23 mouse cellular contexts compared by ENCODE assay signal in the genomic region with DNA sequence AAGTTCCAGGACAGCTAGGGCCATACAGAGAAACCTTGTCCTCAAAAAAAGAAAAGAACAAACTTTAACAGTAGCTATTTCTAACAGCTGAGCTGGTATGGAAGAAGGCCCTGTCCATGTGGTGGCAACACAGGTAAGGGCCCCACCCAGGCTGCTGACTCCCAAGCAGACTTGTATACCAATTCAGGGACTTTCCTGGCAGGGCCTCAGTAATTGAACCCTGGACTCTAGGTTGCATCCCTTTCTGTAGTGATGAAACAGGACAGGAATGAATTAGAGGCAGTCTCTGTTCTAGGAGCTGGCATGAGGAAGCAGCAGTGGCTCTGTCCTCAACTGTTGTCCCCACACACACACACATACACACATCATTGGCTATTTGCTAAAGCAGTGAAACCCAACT. TPM values are rescaled to one million over a fixed set of nuclear protein-coding genes. Genes with fewer than 3 reads are reported as not detected.
A peak's percentile ranks its signal among the peaks of the same experiment; 100 is the strongest.
DNase-seq lines count a peak whose midpoint lies in the region; ATAC-seq and TF ChIP-seq lines count a peak whose summit lies in the region.
"Had no signal": no experiment of that assay in that cellular context is flagged by ENCODE, and none has a peak within 500 bp of the region (broad histone marks: within the 10 kb centered on the region; RNA-seq: fewer than 3 reads in every experiment).

No protein-coding gene starts in this region.

- H3K4me2 ChIP-seq in liver, embryonic 12.5 days: no peak overlapping the region
- H3K4me2 ChIP-seq in intestine, embryonic 16.5 days (ENCODE audit: low read depth, low read length): no peak overlapping the region
- no peak overlapping the region for H3K4me2 ChIP-seq in liver, postnatal 0 days (ENCODE audit: low read depth, low read length)
- no peak overlapping the region for H3K4me2 ChIP-seq in midbrain, embryonic 15.5 days
- H3K4me2 ChIP-seq: embryonic facial prominence, embryonic 13.5 days; embryonic facial prominence, embryonic 15.5 days; forebrain, embryonic 12.5 days had no signal

- no peak for TF ChIP-seq EP300 in liver, postnatal 0 days (IDR thresholded peaks at IDR 0.05; ENCODE audit: low read depth)

- H3K27ac ChIP-seq in liver, embryonic 12.5 days: 0 out of 2 replicates have a peak overlapping the region, but pooled peaks have one; percentile 36
- H3K27ac ChIP-seq in intestine, embryonic 16.5 days (ENCODE audit: low read length): peak overlapping the region; percentile 56; the same call in 1 of the 2 replicates
- H3K27ac ChIP-seq in liver, postnatal 0 days (ENCODE audit: low read depth): no peak overlapping the region
- no peak overlapping the region for H3K27ac ChIP-seq in midbrain, embryonic 15.5 days
- H3K27ac ChIP-seq: embryonic facial prominence, embryonic 13.5 days; embryonic facial prominence, embryonic 15.5 days; forebrain, embryonic 10.5 days; forebrain, embryonic 12.5 days had no signal

- H3K9ac ChIP-seq in liver, embryonic 12.5 days: no peak overlapping the region
- H3K9ac ChIP-seq in intestine, embryonic 16.5 days (ENCODE audit: low read depth, low read length): no peak overlapping the region
- H3K9ac ChIP-seq in liver, postnatal 0 days (replicated peaks): no peak overlapping the region
- H3K9ac ChIP-seq in midbrain, embryonic 15.5 days: no peak overlapping the region
- H3K9ac ChIP-seq: embryonic facial prominence, embryonic 13.5 days; embryonic facial prominence, embryonic 15.5 days; forebrain, embryonic 12.5 days had no signal

- no peak for TF ChIP-seq CTCF in liver, postnatal 0 days (IDR thresholded peaks at IDR 0.05; ENCODE audit: low read depth)

- no peaks in the 10 kb centered on the region for H3K27me3 ChIP-seq in liver, embryonic 12.5 days (replicated peaks)
- H3K27me3 ChIP-seq in intestine, embryonic 16.5 days (replicated peaks; ENCODE audit: control insufficient read depth, insufficient read depth, low read length): no peaks in the 10 kb centered on the region
- no peaks in the 10 kb centered on the region for H3K27me3 ChIP-seq in liver, postnatal 0 days (ENCODE audit: insufficient read depth, low read length)
- H3K27me3 ChIP-seq in midbrain, embryonic 15.5 days (replicated peaks): no peaks in the 10 kb centered on the region
- H3K27me3 ChIP-seq: embryonic facial prominence, embryonic 13.5 days; embryonic facial prominence, embryonic 15.5 days; forebrain, embryonic 12.5 days had no signal

- H3K9me3 ChIP-seq in liver, embryonic 12.5 days (replicated peaks): no peaks in the 10 kb centered on the region
- H3K9me3 ChIP-seq in intestine, embryonic 16.5 days (ENCODE audit: control insufficient read depth, low read length): no peaks in the 10 kb centered on the region
- H3K9me3 ChIP-seq in liver, postnatal 0 days (ENCODE audit: low read length): no peaks in the 10 kb centered on the region
- H3K9me3 ChIP-seq in midbrain, embryonic 15.5 days: no peaks in the 10 kb centered on the region
- H3K9me3 ChIP-seq: embryonic facial prominence, embryonic 13.5 days; embryonic facial prominence, embryonic 15.5 days; forebrain, embryonic 10.5 days; forebrain, embryonic 12.5 days had no signal

- H3K4me1 ChIP-seq in liver, embryonic 12.5 days: no peaks in the 10 kb centered on the region
- H3K4me1 ChIP-seq in intestine, embryonic 16.5 days (ENCODE audit: control insufficient read depth, insufficient read depth, low read length): no peaks in the 10 kb centered on the region
- H3K4me1 ChIP-seq in liver, postnatal 0 days (ENCODE audit: insufficient read depth): no peaks in the 10 kb centered on the region
- H3K4me1 ChIP-seq in midbrain, embryonic 15.5 days: no peaks in the 10 kb centered on the region
- H3K4me1 ChIP-seq: embryonic facial prominence, embryonic 13.5 days; embryonic facial prominence, embryonic 15.5 days; forebrain, embryonic 10.5 days; forebrain, embryonic 12.5 days had no signal

- H3K36me3 ChIP-seq in liver, embryonic 12.5 days: peaks cover 93% of the 10 kb centered on the region
- H3K36me3 ChIP-seq in intestine, embryonic 16.5 days (ENCODE audit: control insufficient read depth, insufficient read depth, low read length): peaks cover 14% of the 10 kb centered on the region
- peaks cover 56% of the 10 kb centered on the region for H3K36me3 ChIP-seq in liver, postnatal 0 days (replicated peaks; ENCODE audit: insufficient read depth, low read length)
- H3K36me3 ChIP-seq in midbrain, embryonic 15.5 days (replicated peaks): peaks cover 49% of the 10 kb centered on the region

- no peak for DNase-seq in liver
- DNase-seq in liver, postnatal 0 days: no peak
- no peak for DNase-seq in right cerebral cortex, postnatal 10 days (ENCODE audit: low spot score in 2 of 2)
- no peak for DNase-seq in neural tube, embryonic 10.5 days (ENCODE audit: extremely low spot score, low spot score)
- DNase-seq: adrenal gland, adult 2 months; adrenal gland, postnatal 10 days; adrenal gland, postnatal 25 days; cerebellum, adult 11 months; cerebellum, adult 18-20 months; cerebellum, adult 8-10 months; cerebellum, adult 9-11 months; cerebellum, postnatal 14 days; cerebellum, postnatal 36 days; embryo, embryonic 11 days had no signal

- no peak overlapping the region for H3K4me3 ChIP-seq in liver, embryonic 12.5 days
- no peak overlapping the region for H3K4me3 ChIP-seq in intestine, embryonic 16.5 days (ENCODE audit: low read length)
- H3K4me3 ChIP-seq in liver, postnatal 0 days (ENCODE audit: low read depth, low read length): no peak overlapping the region
- H3K4me3 ChIP-seq in midbrain, embryonic 15.5 days: no peak overlapping the region
- H3K4me3 ChIP-seq: embryonic facial prominence, embryonic 13.5 days; embryonic facial prominence, embryonic 15.5 days; erythroblast, embryonic 14.5 days; forebrain, embryonic 10.5 days; forebrain, embryonic 12.5 days had no signal

- no peak for ATAC-seq in liver, embryonic 12.5 days
- ATAC-seq in intestine, embryonic 16.5 days: peak; percentile 88
- ATAC-seq in liver, postnatal 0 days: peak; percentile 22
- ATAC-seq in midbrain, embryonic 15.5 days (replicated peaks): no peak
- ATAC-seq: forebrain, embryonic 14.5 days had no signal

RNA-seq across cellular contexts. Expression of gene Ldlr, which starts 29.2 kb away (rescaled TPM):
- 31.1 and 32.9 TPM in 2 replicates for polyA plus RNA-seq in liver, embryonic 12.5 days (2016; fragmentation: Nextera tagmentation; extraction: Ambion mirVana)
- polyA plus RNA-seq in intestine, embryonic 16.5 days (2015; fragmentation: Nextera tagmentation; extraction: Ambion mirVana): 86.7 and 88.2 TPM in 2 replicates
- polyA plus RNA-seq in liver, postnatal 0 days (2015; fragmentation: Nextera tagmentation; extraction: Ambion mirVana): 13.2 and 13.3 TPM in 2 replicates
- 15.8 and 15.9 TPM in 2 replicates for polyA plus RNA-seq in midbrain, embryonic 15.5 days (2015; fragmentation: Nextera tagmentation; extraction: Ambion mirVana)

Comparison
In these comparisons a context has a peak if more than half of its experiments do, and no peak if none do; other contexts are left out.
1. ATAC-seq: peak in intestine, embryonic 16.5 days (single experiment) and liver, postnatal 0 days (single experiment); none in liver, embryonic 12.5 days (single experiment) and midbrain, embryonic 15.5 days (single experiment).
2. H3K27ac ChIP-seq: peak in liver, embryonic 12.5 days (single experiment) and intestine, embryonic 16.5 days (single experiment); none in liver, postnatal 0 days (single experiment) and midbrain, embryonic 15.5 days (single experiment).